Mouse (Mus musculus) cerebellum, postnatal 25 days (tissue): ENCODE data around the gene Ptpdc1.

ENCODE experiments used
- DNase-seq, 2 experiments: peaks; one replicate each; pipeline ENCODE4 v3.0.0; 2021; ENCODE audit warnings: mixed read lengths in 2 of 2

Ptpdc1 gene

GRCm38 (mm10) chr13:48545476-48546281 lies 79.8 kb downstream of the Ptpdc1 start:
- peak; percentile 98 to 100 for DNase-seq

DNA sequence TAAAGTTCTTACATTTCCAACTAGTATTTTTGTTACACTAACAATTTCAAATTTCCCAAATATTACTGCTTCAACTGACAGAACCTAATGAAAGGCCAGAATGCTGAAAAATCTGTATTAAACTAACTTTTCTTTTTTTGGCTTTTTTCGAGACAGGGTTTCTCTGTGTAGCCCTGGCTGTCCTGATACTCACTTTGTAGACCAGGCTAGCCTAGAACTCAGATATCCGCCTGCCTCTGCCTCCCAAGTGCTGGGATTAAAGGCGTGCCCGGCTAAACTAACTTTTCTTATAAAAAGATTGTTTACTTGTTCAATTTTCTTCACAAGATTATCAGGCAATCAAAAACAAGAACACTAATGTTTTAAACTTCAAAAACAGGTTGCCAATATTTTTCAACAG lies 80.6 kb downstream of the Ptpdc1 start:
- no peak for DNase-seq

DNA sequence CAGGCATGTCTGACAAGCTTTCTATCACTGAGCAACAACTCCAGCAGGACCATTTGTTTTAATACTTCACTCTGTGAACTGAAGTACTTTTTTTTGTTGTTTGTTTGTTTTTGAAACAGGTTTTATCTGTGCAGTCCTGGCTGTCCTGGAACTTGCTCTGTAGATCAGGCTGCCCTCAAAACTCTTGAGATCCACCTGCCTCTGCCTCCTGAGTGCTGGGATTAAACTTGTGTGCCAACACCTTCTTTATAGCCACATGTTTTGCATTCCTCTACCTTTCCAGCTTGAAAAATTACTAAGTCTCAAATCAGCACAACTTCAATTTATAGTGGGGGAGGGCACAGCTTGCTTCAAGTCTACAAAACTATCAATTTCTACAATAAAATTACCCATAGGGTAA lies 81.1 kb downstream of the Ptpdc1 start:
- DNase-seq: no peak

DNA sequence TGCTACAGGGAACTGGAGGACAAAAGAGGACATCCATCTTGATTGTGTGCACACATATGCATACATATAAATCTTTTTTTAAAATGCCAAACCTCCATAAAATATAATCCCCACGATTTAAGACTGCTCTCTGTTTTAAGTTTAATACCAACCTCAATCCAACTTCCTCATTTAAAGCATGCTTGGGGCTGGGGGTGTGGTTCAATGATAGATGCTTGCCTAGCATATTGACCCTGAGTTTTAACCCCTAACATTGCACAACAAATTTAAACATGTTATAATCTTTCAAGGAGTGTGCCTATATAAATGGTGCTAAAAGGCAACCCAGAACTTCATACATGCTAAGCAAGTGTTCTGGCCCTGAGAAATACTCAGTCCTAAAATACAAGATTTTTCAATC lies 85.0 kb downstream of the Ptpdc1 start:
- no peak for DNase-seq

DNA sequence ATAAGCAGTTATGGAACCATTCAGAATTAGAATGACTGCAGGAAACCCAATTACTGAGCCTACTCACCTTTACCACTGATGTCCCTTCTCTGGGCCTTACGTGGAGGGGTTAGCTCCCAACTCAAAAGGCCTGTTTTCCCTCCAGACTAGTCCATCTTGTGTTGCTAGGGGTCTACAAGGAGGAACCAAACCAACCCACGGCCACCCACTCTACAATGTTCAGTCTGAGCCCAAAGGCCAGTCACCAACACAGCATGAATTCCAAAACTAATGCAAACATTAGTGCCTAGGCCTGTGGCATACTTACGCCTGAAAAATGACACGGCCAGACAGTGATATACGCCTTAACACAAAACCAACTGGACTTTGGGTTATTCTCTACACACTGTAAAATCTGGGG lies 92.0 kb downstream of the Ptpdc1 start:
- DNase-seq: no peak

DNA sequence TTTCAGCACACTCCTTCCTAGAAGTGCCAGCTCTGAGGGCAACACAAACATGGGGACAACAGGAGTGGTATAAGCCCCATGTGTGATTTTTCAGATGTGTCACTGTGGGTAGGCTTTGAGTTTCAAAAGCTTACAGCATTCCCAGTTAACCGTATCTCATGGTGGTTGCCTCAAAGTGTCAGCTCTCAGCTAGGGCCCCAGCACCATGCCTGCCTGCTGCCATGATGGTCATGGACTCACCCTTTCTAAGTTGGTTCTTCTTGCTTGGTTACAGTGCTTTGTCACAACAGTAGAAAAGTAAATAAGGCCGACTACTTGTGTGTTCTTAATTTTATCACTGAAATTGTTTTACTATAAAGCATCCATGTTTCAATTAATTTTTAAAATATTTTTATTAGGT lies 94.0 kb downstream of the Ptpdc1 start:
- no peak for DNase-seq

DNA sequence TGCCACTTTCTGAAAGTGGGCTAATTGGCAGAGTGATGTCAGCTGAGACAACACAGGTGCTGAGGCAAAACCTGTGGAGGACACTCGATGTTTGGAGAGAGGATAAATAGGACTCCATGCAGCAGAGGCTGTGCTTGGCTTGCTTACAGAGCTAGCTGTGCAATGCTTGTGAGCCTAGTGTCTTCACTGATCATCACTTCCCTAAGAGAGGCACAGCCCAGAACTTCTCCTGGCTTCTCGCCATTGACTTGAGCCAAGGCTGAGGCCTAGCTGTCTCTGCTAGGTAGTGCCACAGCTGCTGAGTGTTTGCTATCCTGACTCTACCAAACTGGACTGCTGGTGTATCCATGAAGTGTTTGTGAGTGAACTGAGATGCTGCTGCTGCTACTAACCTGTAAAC lies 94.8 kb downstream of the Ptpdc1 start:
- peak; percentile 30 to 54 for DNase-seq

- DNase-seq: no peak
Observed at GRCm38 (mm10) chr13:48529028-48529427, 96.4 kb downstream of the Ptpdc1 start.

GRCm38 (mm10) chr13:48528123-48528871 lies 97.2 kb downstream of the Ptpdc1 start:
- peak; percentile 56 to 69 for DNase-seq
